Mouse (Mus musculus) liver, adult 2 months (tissue): ENCODE measurements around the gene Ubtd2.

Source experiments
- CTCF ChIP-seq: fragments of 200-500 bp; IDR thresholded peaks from 2 replicates; pipeline ENCODE4 v1.5.1; 2011; ENCODE audit warnings: low read depth, low read length, control low read depth
- POLR2A ChIP-seq: fragments of 200-500 bp; IDR thresholded peaks from 2 replicates; pipeline ENCODE4 v1.6.1; 2011; ENCODE audit warnings: low read length, control low read depth; ENCODE audit not compliant: insufficient read depth; ENCODE audit errors: extremely low read depth

- TF ChIP-seq CTCF = no peak
- no peak for TF ChIP-seq POLR2A
Observed at GRCm38 (mm10) chr11:32453353-32453915, 1.7 kb upstream of the Ubtd2 start.
